Mouse (Mus musculus): ENCODE results near the gene Hnrnpab. TPM values are rescaled to one million over a fixed set of nuclear protein-coding genes. Genes with fewer than 3 reads are reported as not detected.

The Hnrnpab gene
- polyA plus RNA-seq, 1 experiment from 2014 or later = 282 TPM

DNA sequence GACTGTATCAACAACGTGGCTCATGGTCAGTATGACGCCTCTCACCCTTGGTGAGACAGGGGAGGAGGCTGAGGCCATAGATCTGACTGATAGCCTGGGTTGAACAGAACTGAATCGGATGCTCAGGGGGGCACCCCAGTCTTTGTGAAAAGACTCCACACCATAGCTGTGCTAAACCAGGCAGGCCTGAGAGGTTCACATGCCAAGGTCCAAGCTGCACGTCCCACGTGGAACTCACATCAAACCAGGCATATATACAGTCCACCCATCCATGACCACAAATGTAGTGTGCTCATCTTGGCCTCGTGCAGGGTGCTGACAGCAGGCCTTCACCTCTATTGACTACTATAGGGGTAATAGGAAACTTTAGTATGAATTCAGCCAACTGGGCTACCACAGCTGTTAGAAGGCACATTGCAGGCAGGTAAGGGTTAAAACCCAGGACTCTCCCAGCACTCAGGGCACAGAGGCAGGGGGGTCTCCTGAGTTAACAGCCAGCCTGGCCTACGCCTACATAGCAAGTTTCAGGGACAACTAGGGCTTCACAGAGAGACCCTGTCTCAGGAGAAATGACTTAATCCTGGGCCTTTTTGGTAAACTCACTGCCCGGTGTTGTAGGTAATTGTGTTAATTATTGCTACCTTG lies 20.9 kb downstream of the Hnrnpab start:
- Histone ChIP-seq H3K4me3 (peak overlapping the region; percentile 71), H3K9ac (peak overlapping the region; percentile 93), H3K4me2 (peak overlapping the region; percentile 91), H3K36me3 (peaks cover 50% of the 10 kb centered on the region), H3K27me3 (replicated peaks) (no peaks in the 10 kb centered on the region), H3K9me3 (no peaks in the 10 kb centered on the region), H3K4me1 (peaks cover 34% of the 10 kb centered on the region), H3K27ac (replicated peaks) (peak overlapping the region; percentile 98)
- no peak for ATAC-seq (ENCODE audit: extremely low read depth, insufficient number of reproducible peaks, low FRiP score, low TSS enrichment)
- WGBS = 58% methylated on average over 8 of the region's 8 CpGs

DNA sequence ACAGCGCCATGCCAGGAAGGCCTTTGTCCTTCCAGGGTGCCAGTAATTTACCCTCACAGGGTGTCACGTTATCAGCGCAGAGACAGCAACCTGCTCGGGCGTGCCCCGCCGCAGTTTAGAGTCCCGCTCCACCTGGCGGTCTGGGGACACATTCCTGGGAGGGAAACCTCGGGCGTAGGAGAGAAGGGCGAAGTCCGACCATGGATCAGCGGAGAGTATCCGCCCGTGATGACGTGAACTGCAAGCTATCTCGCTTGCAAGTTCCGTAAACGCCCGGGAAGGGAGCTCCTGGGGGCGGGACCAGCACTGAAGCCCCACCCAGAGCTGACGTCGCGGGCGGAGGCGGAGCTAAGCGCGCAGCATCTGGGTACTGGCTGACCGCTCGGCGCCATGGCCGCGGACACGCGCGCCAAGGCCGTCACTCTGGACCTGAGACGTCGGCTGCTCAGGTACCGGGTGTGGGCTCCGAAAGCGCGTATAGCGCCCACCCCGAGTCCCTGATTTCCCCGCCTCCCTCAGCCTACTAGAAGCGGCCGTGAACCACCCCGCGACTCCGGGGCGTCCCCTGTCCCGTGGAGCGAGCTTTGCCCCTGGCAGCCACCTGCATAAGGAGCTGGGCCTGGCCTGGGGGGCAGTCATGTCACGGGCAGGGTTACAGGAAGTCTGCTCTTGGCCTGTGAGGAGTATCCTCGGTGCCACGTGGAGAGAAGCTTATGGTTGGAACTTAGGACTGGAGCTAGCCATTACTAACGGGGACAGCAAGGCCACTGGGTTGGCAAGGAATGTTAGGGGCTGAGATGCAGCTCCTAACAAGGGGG lies 22.0 kb downstream of the Hnrnpab start, which contains the start of gene Phykpl:
Gene Phykpl, plus strand, starts transcription at position 327 of the 818 bp plus-strand sequence.
- H3K9me3 ChIP-seq = no peaks in the 10 kb centered on the region
- H3K27ac ChIP-seq (replicated peaks) = peak within 1 kb of the TSS; percentile 98
- no peaks in the 10 kb centered on the region for H3K27me3 ChIP-seq (replicated peaks)
- peak; percentile 94 for ATAC-seq (ENCODE audit: extremely low read depth, insufficient number of reproducible peaks, low FRiP score, low TSS enrichment)
- peak within 1 kb of the TSS; percentile 93 for H3K9ac ChIP-seq
- H3K4me3 ChIP-seq = peak within 1 kb of the TSS; percentile 71
- under 1% methylated on average over 59 of the region's 59 CpGs for WGBS
- H3K36me3 ChIP-seq = peaks cover 39% of the 10 kb centered on the region
- peaks cover 34% of the 10 kb centered on the region for H3K4me1 ChIP-seq
- H3K4me2 ChIP-seq = peak within 1 kb of the TSS; percentile 91

DNA sequence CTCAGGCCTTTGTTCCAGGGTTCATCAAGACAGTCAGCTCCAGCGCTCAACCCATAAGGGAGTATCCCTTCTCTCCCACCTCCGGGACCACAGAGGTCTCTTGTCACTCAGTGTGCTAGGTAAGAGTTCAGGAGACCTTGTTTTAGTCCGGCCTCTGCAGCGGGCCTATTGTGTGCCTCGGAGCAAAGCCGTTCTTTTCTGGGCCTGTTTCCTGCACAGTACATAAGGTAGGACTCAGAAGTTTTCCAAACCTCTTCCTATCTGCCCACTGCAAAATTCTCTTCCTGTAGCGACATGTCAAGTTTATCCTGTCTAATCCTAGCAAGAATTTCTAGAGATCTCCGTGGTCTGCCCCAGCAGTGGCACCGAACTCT lies 22.6 kb downstream of the Hnrnpab start:
- Histone ChIP-seq H3K9ac (peak overlapping the region; percentile 93), H3K27me3 (replicated peaks) (no peaks in the 10 kb centered on the region), H3K4me3 (peak overlapping the region; percentile 71), H3K4me1 (peaks cover 34% of the 10 kb centered on the region), H3K9me3 (no peaks in the 10 kb centered on the region), H3K36me3 (peaks cover 33% of the 10 kb centered on the region), H3K27ac (replicated peaks) (peak overlapping the region; percentile 98), H3K4me2 (peak overlapping the region; percentile 91)
- WGBS = 18% methylated on average over 9 of the region's 9 CpGs
- ATAC-seq (ENCODE audit: extremely low read depth, insufficient number of reproducible peaks, low FRiP score, low TSS enrichment) = no peak

DNA sequence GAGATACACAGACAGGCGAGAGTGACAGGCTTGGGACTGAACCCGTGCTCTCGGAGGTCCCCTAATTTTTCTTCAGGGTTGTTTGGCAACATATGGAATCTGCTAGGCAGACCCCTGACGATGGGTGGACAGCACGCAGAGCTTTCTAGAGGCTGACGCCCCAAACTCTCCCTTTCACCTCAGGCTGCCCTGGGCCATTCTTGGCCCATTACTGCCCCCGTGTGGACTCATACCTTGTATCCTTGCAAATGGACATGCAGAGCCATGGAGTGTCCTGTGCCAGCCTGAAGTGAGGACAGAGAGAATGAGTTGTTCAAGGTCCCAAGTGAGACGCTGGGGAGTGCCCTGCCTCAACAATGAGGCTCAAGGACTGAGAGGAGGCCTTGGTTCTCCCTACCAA lies 23.9 kb downstream of the Hnrnpab start:
- Histone ChIP-seq H3K4me2 (no peak overlapping the region), H3K4me1 (peaks cover 31% of the 10 kb centered on the region), H3K9me3 (no peaks in the 10 kb centered on the region), H3K9ac (no peak overlapping the region), H3K36me3 (peaks cover 20% of the 10 kb centered on the region), H3K27ac (replicated peaks) (no peak overlapping the region), H3K4me3 (no peak overlapping the region), H3K27me3 (replicated peaks) (no peaks in the 10 kb centered on the region)
- ATAC-seq (ENCODE audit: extremely low read depth, insufficient number of reproducible peaks, low FRiP score, low TSS enrichment) = no peak
- 19% methylated on average over 8 of the region's 8 CpGs for WGBS

DNA sequence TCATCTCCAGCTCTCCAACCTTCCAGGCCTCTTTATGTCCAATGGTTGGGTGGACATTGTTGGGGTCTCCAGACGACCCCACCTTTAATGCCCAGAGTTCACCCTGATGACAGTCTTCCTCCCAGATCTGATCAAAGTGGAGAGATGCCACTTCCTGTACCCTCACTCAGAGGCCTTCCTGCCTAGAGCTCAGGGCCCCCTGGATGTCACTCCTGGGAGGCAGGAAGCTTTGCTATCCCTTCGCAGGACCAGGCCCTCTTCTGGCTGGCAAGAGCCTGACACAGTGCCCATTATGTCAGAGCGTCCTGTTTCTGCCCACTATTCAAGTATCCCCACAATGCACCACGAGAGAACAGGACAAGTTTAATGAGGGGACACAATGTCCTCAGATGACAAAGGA lies 27.6 kb downstream of the Hnrnpab start:
- Histone ChIP-seq H3K36me3 (no peaks in the 10 kb centered on the region), H3K4me3 (no peak overlapping the region), H3K4me1 (peaks cover 19% of the 10 kb centered on the region), H3K9me3 (no peaks in the 10 kb centered on the region), H3K9ac (no peak overlapping the region), H3K27me3 (replicated peaks) (no peaks in the 10 kb centered on the region), H3K27ac (replicated peaks) (no peak overlapping the region), H3K4me2 (no peak overlapping the region)
- no peak for ATAC-seq (ENCODE audit: extremely low read depth, insufficient number of reproducible peaks, low FRiP score, low TSS enrichment)
- 58% methylated on average over 4 of the region's 4 CpGs for WGBS

DNA sequence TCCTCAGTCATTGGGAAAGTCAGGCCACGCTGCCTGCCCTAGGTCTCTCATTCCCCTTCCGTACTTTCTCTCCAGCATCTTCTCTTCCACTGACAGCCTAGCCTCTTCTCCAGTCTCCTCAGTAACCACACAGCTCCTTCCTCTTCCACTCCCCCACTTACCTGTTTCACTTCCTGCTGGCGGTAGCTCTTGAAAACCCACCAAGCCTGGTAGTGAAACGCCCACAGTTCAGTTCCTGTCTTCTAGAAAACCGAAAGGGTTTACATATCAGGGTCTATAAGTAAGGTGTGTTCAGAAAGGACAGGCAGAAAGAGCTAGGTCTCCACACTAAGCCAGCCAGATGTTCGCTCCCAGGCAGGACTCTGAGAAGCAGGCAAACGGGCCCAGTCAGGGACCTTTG lies 29.1 kb downstream of the Hnrnpab start:
- no peak overlapping the region for H3K4me3 ChIP-seq
- no peak overlapping the region for H3K4me2 ChIP-seq
- WGBS = 69% methylated on average over 7 of the region's 7 CpGs
- H3K9me3 ChIP-seq = no peaks in the 10 kb centered on the region
- H3K27me3 ChIP-seq (replicated peaks) = no peaks in the 10 kb centered on the region
- no peaks in the 10 kb centered on the region for H3K36me3 ChIP-seq
- H3K4me1 ChIP-seq = peaks cover 6% of the 10 kb centered on the region; the same call in 1 of the 2 replicates
- no peak overlapping the region for H3K27ac ChIP-seq (replicated peaks)
- no peak overlapping the region for H3K9ac ChIP-seq
- ATAC-seq (ENCODE audit: extremely low read depth, insufficient number of reproducible peaks, low FRiP score, low TSS enrichment) = no peak

DNA sequence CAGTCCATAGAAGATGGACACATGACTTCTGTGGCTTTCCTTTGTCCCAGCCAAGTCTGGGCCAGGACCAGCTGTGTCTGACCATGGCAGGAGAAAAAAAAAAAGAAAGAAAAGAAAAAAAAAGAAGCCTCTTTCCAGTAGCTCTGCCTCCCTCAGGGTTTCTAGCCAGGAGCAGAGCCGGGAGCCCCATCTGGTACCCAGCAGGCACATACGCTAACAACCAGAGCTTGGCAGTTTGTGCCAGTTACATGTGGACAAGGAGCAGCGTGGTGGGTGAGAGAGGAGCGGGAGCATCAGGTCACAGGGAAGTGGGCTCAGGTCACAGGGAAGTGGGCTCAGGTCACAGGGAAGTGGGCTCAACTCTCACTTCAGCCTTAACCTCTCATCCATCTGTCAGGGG lies 30.2 kb downstream of the Hnrnpab start:
- no peak overlapping the region for H3K4me2 ChIP-seq
- no peak overlapping the region for H3K27ac ChIP-seq (replicated peaks)
- H3K36me3 ChIP-seq = no peaks in the 10 kb centered on the region
- 73% methylated on average over 4 of the region's 4 CpGs for WGBS
- H3K9me3 ChIP-seq = no peaks in the 10 kb centered on the region
- H3K9ac ChIP-seq = 0 out of 2 replicates have a peak overlapping the region, but pooled peaks have one; percentile 24
- no peaks in the 10 kb centered on the region for H3K27me3 ChIP-seq (replicated peaks)
- H3K4me3 ChIP-seq = no peak overlapping the region
- H3K4me1 ChIP-seq = peaks cover 6% of the 10 kb centered on the region; the same call in 1 of the 2 replicates
- ATAC-seq (ENCODE audit: extremely low read depth, insufficient number of reproducible peaks, low FRiP score, low TSS enrichment) = no peak

DNA sequence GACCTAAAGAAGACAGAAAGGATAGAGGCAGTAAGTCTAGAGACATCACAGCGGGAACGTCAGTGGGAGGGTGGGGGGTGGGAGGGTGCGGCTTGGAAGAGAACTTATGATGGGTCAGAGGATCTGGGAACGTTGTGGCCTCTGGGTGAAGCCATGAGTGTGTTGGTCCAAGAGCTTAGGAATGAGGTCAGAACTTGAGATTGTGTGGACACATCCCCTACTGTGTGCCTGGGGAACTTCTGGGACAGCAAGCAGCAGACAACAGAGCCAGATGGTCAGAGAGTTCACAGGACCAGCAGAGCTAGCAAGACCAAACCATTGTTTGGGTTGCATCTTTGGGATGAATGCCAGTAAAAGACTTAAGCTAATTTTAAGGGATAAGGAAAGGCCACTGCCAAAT lies 37.8 kb downstream of the Hnrnpab start:
- no peaks in the 10 kb centered on the region for H3K27me3 ChIP-seq (replicated peaks)
- no peaks in the 10 kb centered on the region for H3K4me1 ChIP-seq
- no peak overlapping the region for H3K9ac ChIP-seq
- ATAC-seq (ENCODE audit: extremely low read depth, insufficient number of reproducible peaks, low FRiP score, low TSS enrichment) = no peak
- no peak overlapping the region for H3K4me3 ChIP-seq
- H3K36me3 ChIP-seq = no peaks in the 10 kb centered on the region; the same call in 1 of the 2 replicates
- H3K4me2 ChIP-seq = no peak overlapping the region
- no peaks in the 10 kb centered on the region for H3K9me3 ChIP-seq
- no peak overlapping the region for H3K27ac ChIP-seq (replicated peaks)
- 85% methylated on average over 4 of the region's 4 CpGs for WGBS

DNA sequence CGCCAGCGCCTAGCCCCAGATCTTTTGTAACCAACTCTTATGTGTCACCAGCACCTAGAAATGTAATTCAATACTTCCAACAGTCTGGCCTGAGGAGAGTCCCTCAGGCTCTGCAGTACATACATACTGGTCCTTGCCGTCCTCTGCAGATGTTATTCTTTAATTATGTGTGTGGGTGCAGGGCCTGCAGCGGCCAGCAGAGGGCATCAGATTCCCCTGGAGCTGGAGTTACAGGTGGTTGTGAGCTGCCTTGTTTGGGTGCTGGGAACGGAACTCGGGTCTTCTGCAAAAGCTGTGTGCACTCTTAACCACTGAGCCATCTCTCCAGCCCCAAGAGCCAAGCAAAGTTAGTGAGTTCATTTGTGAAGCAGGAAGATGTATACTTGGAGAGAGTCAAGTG lies 40.7 kb downstream of the Hnrnpab start:
- ATAC-seq (ENCODE audit: extremely low read depth, insufficient number of reproducible peaks, low FRiP score, low TSS enrichment) = no peak
- Histone ChIP-seq H3K27ac (replicated peaks) (no peak overlapping the region), H3K4me3 (no peak overlapping the region), H3K36me3 (no peaks in the 10 kb centered on the region; the same call in 1 of the 2 replicates), H3K27me3 (replicated peaks) (0 out of 2 replicates have a peak, but pooled peaks cover 8% of the 10 kb centered on the region), H3K4me2 (no peak overlapping the region), H3K9me3 (no peaks in the 10 kb centered on the region), H3K9ac (no peak overlapping the region), H3K4me1 (no peaks in the 10 kb centered on the region)
- WGBS = 78% methylated on average over 6 of the region's 6 CpGs

DNA sequence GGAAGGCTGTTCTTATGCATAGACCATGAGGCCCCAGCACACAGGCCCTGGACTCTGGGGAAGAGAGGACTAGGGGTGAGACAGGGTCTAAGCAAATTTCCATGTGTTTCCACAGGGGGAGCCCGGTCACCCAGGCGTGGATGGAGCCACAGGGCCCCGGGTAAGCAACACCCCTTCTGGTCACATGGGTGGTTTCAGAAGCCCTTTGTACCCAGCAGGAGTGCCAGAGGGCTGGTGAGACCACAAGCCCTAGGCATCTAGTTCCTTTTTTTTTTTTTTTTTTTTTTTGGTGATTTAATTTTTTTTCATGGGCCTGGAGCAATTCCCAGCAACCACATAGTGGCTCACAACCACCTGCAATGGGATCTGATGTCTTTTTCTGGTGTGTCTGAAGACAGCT lies 41.6 kb downstream of the Hnrnpab start:
- H3K4me3 ChIP-seq = no peak overlapping the region
- ATAC-seq (ENCODE audit: extremely low read depth, insufficient number of reproducible peaks, low FRiP score, low TSS enrichment) = no peak

DNA sequence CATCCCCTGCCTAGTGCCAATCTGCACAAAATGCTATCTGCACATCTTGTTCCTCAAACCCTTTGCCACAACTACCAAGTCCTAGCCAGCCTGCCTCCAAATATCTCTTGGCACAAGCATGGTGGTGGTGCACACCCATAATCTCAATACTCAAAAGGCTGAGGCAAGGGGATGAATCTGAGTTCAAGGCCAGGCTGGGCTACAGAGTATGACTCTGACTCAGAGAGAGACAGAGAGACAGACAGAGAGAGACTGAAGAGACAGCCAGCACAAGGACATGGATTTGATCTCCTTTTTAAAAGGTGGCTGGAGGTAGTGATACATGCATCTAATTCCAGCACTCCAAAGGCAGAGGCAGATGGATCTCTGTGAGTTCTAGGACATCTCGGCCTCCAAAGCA lies 43.4 kb downstream of the Hnrnpab start:
- H3K4me3 ChIP-seq = no peak overlapping the region
- no peak overlapping the region for H3K4me2 ChIP-seq
- H3K27me3 ChIP-seq (replicated peaks) = 0 out of 2 replicates have a peak, but pooled peaks cover 8% of the 10 kb centered on the region
- no peak overlapping the region for H3K9ac ChIP-seq
- no peak for ATAC-seq (ENCODE audit: extremely low read depth, insufficient number of reproducible peaks, low FRiP score, low TSS enrichment)
- no peak overlapping the region for H3K27ac ChIP-seq (replicated peaks)
- 75% methylated on average over 1 of the region's 1 CpGs for WGBS
- H3K9me3 ChIP-seq = no peaks in the 10 kb centered on the region
- no peaks in the 10 kb centered on the region; the same call in 1 of the 2 replicates for H3K36me3 ChIP-seq
- H3K4me1 ChIP-seq = no peaks in the 10 kb centered on the region

More for the DNA sequence above, 41.6 kb downstream of the Hnrnpab start:
- 46% methylated on average over 3 of the region's 3 CpGs for WGBS
- Histone ChIP-seq H3K4me2 (no peak overlapping the region), H3K4me1 (no peaks in the 10 kb centered on the region), H3K9me3 (no peaks in the 10 kb centered on the region), H3K9ac (no peak overlapping the region), H3K27me3 (replicated peaks) (0 out of 2 replicates have a peak, but pooled peaks cover 8% of the 10 kb centered on the region), H3K27ac (replicated peaks) (no peak overlapping the region), H3K36me3 (no peaks in the 10 kb centered on the region; the same call in 1 of the 2 replicates)
